Mouse (Mus musculus): Measurements from ENCODE around the gene Ntn1.

Ntn1 gene

GRCm38 (mm10) chr11:68253531-68253930, 147.1 kb downstream of the Ntn1 start:
- DNase-seq: peak; percentile 52

GRCm38 (mm10) chr11:68250106-68250505, 150.5 kb downstream of the Ntn1 start:
- DNase-seq: no peak

DNA sequence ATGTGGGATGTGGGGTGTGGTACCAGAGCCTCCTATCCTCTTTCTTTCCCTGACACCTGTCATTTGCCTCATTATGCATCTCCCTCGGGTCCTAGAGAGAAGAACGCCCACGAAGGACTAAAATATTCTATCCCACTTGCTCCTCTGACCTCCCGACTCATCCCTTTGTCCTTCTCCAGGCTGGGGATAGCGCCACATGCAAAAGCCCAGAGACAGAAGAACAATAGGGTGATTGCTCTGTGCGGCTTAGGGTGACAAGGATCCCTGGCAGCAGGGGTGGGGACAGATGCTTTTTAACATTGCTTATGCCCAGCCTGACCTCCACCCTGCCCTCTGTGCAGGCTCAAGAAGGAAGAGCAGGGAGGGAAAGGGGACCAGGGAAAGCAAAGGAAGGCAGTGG, 152.7 kb downstream of the Ntn1 start:
- no peak for DNase-seq

- DNase-seq: no peak
These were observed 155.7 kb downstream of the Ntn1 start for GRCm38 (mm10) chr11:68244992-68245261.

DNA sequence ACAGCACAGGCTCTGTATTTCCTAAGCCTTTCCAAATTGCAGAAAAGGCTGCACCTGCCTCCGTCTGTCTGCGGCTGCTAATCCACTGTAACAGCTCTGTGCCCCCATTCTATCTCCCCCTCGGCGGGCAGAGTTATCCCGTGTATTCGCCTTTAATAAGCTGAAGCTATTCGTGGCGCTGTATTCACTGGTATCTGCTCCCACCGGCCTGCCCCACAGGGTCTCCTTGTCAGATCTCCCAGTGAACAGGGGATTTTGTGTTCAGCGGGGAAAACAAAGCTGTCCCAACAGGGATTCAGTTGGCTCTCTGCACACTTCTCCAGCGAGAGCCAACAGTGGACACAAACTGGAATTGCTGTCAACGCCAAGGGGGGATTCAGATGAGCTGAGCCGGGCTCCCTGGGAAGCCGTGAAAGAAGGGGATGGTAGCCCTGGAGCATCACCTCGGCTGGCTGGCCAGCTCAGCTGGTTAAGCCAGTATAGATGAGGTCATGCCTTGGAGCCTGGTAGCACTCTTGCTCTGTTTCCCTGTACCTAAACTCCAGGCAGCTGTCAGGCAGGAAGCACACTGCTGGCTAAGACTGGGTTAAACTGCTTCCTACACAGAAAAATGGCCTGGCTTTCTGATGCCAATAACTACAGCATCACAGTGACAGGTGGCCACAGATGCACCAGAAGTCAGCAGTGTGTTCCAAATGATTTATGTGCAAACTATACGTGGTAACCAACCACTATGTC, 156.2 kb downstream of the Ntn1 start:
- no peak for DNase-seq

GRCm38 (mm10) chr11:68239756-68240155, 160.9 kb downstream of the Ntn1 start:
- DNase-seq: no peak

- no peak for DNase-seq
These were observed 167.1 kb downstream of the Ntn1 start for GRCm38 (mm10) chr11:68233469-68233965.

DNA sequence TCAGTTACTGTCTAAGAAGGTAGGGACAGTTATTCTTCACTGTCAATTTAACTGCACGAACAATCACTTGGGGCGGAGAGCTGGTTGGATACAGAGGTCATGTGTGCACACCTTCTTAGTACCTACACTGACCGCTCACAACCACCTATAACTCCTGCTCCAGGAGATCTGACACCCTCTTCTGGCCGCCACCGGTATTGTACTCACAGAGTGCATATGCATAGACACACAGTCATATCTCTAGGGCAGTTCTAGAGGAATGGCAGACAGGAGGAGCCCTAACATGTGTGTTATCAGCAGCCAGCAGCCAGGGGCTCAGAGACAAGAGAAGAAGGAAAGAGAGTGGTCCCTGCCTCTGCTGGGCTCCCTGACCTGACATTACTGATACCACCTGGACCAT, 169.1 kb downstream of the Ntn1 start:
- DNase-seq: no peak

- no peak for DNase-seq
These were observed 171.5 kb downstream of the Ntn1 start for GRCm38 (mm10) chr11:68228941-68229665.

GRCm38 (mm10) chr11:68227837-68228236, 172.8 kb downstream of the Ntn1 start:
- no peak for DNase-seq

- no peak for DNase-seq
These were observed 174.0 kb downstream of the Ntn1 start for GRCm38 (mm10) chr11:68226654-68227057.

- peak; percentile 49 for DNase-seq
These were observed 177.5 kb downstream of the Ntn1 start for GRCm38 (mm10) chr11:68223143-68223542.

- no peak for DNase-seq
These were observed 178.4 kb downstream of the Ntn1 start for GRCm38 (mm10) chr11:68222209-68222608.

DNA sequence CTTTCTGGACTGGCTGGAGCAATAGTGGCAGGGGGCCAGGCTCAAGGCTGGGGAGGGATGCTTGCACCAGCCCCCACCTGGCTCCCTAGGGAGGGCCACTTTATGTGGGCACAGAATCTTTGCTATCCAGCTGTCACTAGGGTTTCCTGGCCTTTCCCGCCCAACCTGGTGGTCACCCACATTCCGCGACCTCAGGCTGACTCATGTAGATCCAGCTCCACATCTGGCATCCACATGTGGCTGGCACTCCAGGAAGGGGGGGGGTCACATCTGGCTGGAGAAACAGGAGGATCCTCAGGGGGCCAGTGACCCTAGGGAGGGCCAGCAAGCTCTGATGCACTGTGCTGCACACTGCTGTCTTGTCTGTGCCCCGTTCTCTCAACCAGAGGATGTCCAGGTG, 179.9 kb downstream of the Ntn1 start:
- no peak for DNase-seq

DNA sequence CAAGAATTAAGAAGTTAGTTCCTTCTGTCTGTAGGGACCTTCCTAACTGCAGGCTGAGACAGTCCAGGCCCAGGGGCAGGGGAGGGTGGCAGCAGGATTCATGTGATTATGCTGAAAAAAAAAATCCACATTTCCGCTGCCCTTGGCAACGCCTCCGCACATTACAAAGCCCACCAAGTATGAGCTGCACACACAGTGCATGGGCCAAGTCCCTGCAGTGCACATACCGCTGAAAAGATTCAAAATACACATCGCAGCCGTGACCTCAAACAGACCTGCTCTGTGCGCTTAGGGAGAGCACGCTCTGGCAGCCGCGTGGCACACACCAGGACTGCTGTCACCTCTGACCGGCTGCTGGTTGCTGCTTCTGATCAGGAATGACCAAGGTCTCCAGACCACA, 184.6 kb downstream of the Ntn1 start:
- no peak for DNase-seq

DNA sequence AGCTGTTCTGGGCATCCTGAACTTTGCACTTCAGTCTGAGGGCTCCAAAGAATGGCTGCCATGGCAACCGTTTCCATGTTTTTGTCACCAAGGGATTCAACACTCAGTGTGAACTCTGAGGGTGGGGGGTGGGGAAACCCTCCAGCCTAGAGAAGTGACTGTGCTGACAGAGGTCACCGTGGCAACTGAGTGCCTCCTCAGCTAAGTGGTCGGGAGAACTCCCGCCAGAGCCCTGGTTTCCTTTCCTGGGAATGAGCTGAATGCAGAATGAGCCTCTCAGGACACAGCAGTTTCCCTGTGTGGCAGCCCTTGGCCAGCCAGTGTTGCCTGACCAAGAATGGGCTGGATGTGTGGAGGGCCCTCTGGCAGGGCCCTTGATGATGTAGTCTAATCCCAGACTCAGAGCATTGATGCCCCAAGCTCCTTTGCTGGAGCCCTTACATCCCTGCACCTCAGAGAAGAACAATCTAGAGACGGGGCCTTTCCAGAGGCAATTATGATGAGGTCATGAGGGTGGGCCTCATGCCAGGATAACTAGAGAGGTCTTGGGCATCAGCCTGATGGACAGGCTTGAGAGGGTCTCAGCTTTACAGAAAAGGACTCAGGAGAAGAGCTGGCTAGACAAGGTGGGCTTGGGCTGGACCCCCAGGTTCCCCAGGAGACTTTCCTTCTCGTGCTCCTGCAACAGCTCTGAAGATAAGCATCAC, 185.3 kb downstream of the Ntn1 start:
- DNase-seq: no peak

DNA sequence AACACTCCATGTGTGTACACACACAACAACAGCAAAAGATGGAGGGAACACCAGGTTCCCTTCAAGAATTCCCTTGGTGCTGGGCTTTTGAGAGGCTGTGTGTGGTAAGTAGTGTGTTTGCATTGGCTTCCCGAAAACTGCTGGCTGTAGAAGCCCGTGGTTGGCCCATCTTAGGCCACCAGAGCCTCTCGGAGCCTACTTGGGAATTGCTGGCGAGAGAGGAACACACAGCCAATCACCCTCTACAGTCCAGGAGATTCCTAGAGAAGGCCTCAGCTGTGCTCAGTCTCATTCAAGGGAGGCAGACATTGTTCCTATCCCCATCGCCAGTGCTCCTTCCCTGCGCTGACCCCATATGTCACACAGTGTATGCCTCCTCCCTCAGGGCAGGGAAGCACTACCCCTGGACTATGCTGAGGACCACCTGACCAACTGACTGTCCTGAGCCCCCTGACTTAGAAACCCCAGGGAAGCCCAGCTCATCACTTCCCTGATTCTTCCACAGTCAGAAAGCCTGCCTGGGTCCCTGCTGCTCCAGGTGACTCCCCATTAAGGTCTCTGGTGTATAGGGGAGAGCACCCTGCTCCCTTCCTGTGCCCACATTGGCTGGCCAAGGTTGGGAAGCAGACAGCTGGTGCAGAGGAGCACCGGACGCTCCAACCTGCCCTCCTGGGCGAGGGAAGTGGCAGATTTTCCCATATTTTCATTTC, 186.0 kb downstream of the Ntn1 start:
- no peak for DNase-seq

GRCm38 (mm10) chr11:68213896-68214295, 186.7 kb downstream of the Ntn1 start:
- DNase-seq: no peak

DNA sequence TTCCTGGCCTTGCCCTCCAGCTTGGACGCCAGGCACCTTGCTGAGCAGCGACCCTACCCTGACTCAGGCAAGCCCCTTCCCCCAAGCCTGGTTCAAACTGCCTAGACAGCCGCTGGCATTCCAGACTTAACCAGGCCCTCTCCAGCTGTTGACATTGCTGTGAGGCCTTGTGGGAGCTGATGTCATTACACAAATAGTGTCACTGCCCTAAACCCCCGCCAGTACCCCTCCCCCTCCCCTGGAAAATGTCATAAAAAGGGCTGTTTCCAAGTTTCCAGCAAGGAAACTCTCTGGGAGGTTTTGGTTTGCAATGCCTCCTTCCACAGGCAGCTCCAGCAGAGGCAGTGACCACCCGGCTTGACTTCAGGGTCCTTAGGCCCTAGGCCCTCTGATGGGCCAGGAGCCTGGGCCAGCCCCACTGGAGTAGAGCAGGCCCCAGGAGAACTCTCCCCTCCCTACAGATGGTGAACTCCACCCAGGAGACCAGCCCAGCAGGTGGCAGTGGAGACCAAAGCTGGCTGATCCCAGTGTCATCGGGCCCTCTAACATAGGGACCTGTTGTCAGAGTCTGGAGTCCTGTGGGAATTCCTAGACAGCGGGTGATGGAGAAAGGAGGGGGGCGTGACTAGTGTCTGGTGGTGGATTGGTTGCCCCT, 188.6 kb downstream of the Ntn1 start:
- DNase-seq: peak; percentile 82

GRCm38 (mm10) chr11:68210714-68211113, 189.9 kb downstream of the Ntn1 start:
- no peak for DNase-seq

GRCm38 (mm10) chr11:68209506-68209905, 191.1 kb downstream of the Ntn1 start:
- DNase-seq: no peak

DNA sequence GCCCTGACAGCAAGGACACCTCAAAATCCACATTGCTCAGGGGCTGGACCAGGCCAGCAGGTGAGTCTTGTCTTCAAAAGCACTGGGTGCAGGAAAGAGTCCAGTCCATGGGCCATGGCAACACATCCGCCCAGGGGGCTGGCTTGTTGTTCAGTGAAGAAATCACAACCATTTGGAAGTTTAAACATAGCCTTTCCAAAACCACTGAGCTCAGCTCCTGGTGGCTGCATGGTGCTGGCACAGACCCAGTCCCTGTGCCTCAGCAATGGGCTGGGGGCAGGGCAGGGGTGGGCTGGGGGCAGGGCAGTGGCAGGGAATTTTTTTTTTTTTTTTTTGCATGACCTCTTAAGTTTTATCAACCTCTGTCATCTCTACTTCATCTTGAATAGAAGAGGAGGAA, 192.0 kb downstream of the Ntn1 start:
- DNase-seq: no peak

GRCm38 (mm10) chr11:68208023-68208422, 192.6 kb downstream of the Ntn1 start:
- no peak for DNase-seq

All from thymus, postnatal 25 days (tissue).